Mouse (Mus musculus) forebrain, postnatal 0 days (tissue): ENCODE measurements at regions not wholly inside any gene's neighbourhood (a gene's known extent, or its start where the extent isn't known, plus 50 kb on each side); places are given as distances from the start of the nearest gene placed in this dataset.

ENCODE experiments used
- ATAC-seq: fragments of 200-750 bp; cut with Nextera tagmentation; 2 replicates; pipeline ENCODE4 v1.8.0; 2017; ENCODE audit warnings: mild to moderate bottlenecking, moderate library complexity
- DNase-seq: peaks from one replicate; pipeline ENCODE4 v3.0.0-alpha.2; 2015
- H3K27ac ChIP-seq: fragments of 300-500 bp; sonication (generic); 2 replicates; pipeline ENCODE4 v1.5.1; 2014; ENCODE audit warnings: low read depth, mild to moderate bottlenecking, antibody characterized with exemption, low read length, moderate library complexity, mixed read lengths
- H3K27me3 ChIP-seq: fragments of 300-500 bp; sonication (generic); 2 replicates; pipeline ENCODE4 v1.6.1; 2014; ENCODE audit warnings: mild to moderate bottlenecking, low read length, mixed read lengths; ENCODE audit not compliant: insufficient read depth
- H3K36me3 ChIP-seq: fragments of 300-500 bp; sonication (generic); 2 replicates; pipeline ENCODE4 v1.6.1; 2014; ENCODE audit warnings: mild to moderate bottlenecking, moderate library complexity; ENCODE audit not compliant: insufficient read depth
- H3K4me1 ChIP-seq: fragments of 300-500 bp; sonication (generic); 2 replicates; pipeline ENCODE4 v1.6.1; 2014; ENCODE audit warnings: antibody characterized with exemption; ENCODE audit not compliant: insufficient read depth
- H3K4me2 ChIP-seq: fragments of 300-500 bp; sonication (generic); 2 replicates; pipeline ENCODE4 v1.6.1; 2014; ENCODE audit warnings: low read depth, mild to moderate bottlenecking, moderate library complexity
- H3K4me3 ChIP-seq: fragments of 300-500 bp; sonication (generic); 2 replicates; pipeline ENCODE4 v1.5.1; 2014; ENCODE audit warnings: low read depth, low read length, mixed read lengths
- H3K9ac ChIP-seq: fragments of 300-500 bp; sonication (generic); 2 replicates; pipeline ENCODE4 v1.6.1; 2014; ENCODE audit warnings: mild to moderate bottlenecking
- H3K9me3 ChIP-seq: fragments of 300-500 bp; sonication (generic); 2 replicates; pipeline ENCODE4 v1.6.1; 2016; ENCODE audit warnings: low read length
- CTCF ChIP-seq: sonication (generic); IDR thresholded peaks from 2 replicates; pipeline ENCODE4 v1.5.1; 2016; ENCODE audit warnings: antibody characterized with exemption, control low read depth, low read depth
- WGBS: fragments of 180-500 bp; shearing (Covaris S2); extraction: QIAGEN DNeasy Blood & Tissue Kit; methylation state at CpG from one replicate; pipeline ENCODE4 v1.1.7; 2014; 5-methylcytosine and 5-hydroxymethylcytosine counted together

- ATAC-seq (no peak), DNase-seq (no peak)
- H3K4me2 ChIP-seq, result no peak overlapping the region
- no peak for TF ChIP-seq CTCF
- H3K36me3 ChIP-seq, result no peaks in the 10 kb centered on the region
- no peak overlapping the region for H3K4me3 ChIP-seq
- no peaks in the 10 kb centered on the region for H3K4me1 ChIP-seq
- H3K9me3 ChIP-seq, result no peaks in the 10 kb centered on the region
- H3K27ac ChIP-seq, result no peak overlapping the region
- no peak overlapping the region for H3K9ac ChIP-seq
- 70% methylated on average over 6 of the region's 6 CpGs for whole genome bisulfite sequencing
- H3K27me3 ChIP-seq, result no peaks in the 10 kb centered on the region
These were observed 118.2 kb upstream of the Teddm2 start for GRCm38 (mm10) chr1:154018241-154018640.

DNA sequence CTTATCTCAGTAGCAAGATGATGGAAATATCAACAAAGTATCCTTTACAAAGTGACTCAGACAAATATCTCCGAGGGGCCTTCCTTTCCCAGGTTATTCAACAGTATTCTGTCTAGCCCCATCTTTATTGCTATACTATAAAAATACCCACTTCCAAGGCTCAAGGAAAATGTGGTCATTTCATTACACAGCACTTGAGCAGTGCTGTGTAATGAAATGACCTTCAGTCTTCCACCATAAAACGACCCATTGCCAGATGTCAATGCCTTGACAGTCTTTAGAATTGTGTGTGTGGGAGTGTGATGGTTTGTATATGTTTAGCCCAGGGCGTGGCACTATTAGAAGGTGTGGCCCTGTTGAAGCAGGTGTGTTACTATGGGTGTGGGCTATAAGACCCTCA is 124.3 kb upstream of the Teddm2 start:
- 86% methylated on average over 3 of the region's 3 CpGs for WGBS
- H3K4me1 ChIP-seq, result no peaks in the 10 kb centered on the region

DNA sequence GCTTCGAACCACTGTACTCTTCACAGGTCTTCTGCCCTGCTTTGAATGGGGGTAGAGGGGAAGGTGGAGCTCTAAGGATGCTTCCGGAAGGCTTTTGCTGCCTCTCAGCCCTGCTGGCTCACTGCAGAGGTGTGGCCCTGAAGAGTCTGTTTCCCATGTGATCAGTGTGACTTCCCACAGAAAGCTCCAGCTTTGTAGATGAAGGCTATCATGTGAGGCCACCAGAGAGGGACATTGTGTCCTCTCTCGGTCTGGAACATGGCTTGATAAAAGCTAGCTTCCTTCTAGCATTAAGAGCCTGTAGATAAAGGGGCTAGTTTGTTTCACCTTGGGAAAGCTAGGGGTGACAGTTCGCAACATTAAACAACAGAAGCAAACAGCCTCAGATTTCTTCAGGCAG is 127.3 kb upstream of the Teddm2 start:
- H3K27ac ChIP-seq, result no peak overlapping the region
- no peak overlapping the region for H3K4me2 ChIP-seq
- no peaks in the 10 kb centered on the region for H3K27me3 ChIP-seq
- H3K9me3 ChIP-seq, result no peaks in the 10 kb centered on the region
- no peaks in the 10 kb centered on the region for H3K36me3 ChIP-seq
- ATAC-seq (no peak), DNase-seq (no peak)
- no peaks in the 10 kb centered on the region for H3K4me1 ChIP-seq
- H3K4me3 ChIP-seq, result no peak overlapping the region
- H3K9ac ChIP-seq, result no peak overlapping the region
- no peak for TF ChIP-seq CTCF
- WGBS, result 91% methylated on average over 4 of the region's 4 CpGs

More for the DNA sequence above, 124.3 kb upstream of the Teddm2 start:
- Histone ChIP-seq H3K27me3 (no peaks in the 10 kb centered on the region), H3K9ac (no peak overlapping the region), H3K9me3 (no peaks in the 10 kb centered on the region), H3K4me2 (no peak overlapping the region), H3K4me3 (no peak overlapping the region), H3K36me3 (no peaks in the 10 kb centered on the region), H3K27ac (no peak overlapping the region)
- DNase-seq, result no peak
- no peak for ATAC-seq
- TF ChIP-seq CTCF, result no peak

DNA sequence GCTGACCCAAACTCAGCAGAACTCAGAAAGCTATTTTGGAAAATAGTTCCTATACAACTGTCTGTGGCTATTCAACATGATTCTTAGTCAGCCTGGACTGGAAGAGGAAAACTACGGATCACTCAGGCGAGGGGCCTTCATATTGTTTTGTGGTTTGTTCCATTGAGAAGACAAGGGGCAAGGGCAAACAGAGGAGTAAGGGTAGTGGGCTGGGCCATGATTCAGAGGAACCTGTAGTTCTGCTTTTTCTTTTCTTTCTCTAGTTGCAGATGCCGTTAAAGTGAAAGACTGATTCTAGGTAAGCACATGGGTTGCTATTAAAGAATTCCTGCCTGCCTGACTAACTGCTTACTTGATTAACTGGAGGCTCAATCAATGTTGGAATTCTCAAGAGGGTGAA is 129.8 kb upstream of the Teddm2 start:
- H3K36me3 ChIP-seq, result no peaks in the 10 kb centered on the region
- H3K27ac ChIP-seq, result no peak overlapping the region
- DNase-seq (no peak), ATAC-seq (no peak)
- no peaks in the 10 kb centered on the region for H3K9me3 ChIP-seq
- H3K4me1 ChIP-seq, result no peaks in the 10 kb centered on the region
- H3K4me3 ChIP-seq, result no peak overlapping the region
- no peaks in the 10 kb centered on the region for H3K27me3 ChIP-seq
- WGBS, result 74% methylated on average over 3 of the region's 3 CpGs
- no peak overlapping the region for H3K4me2 ChIP-seq
- H3K9ac ChIP-seq, result no peak overlapping the region
- no peak for TF ChIP-seq CTCF

GRCm38 (mm10) chr1:154032669-154033099 is 132.7 kb upstream of the Teddm2 start:
- Histone ChIP-seq H3K4me3 (no peak overlapping the region), H3K36me3 (no peaks in the 10 kb centered on the region), H3K27ac (no peak overlapping the region), H3K9ac (no peak overlapping the region), H3K4me2 (no peak overlapping the region), H3K4me1 (no peaks in the 10 kb centered on the region), H3K27me3 (no peaks in the 10 kb centered on the region), H3K9me3 (no peaks in the 10 kb centered on the region)
- peak; percentile 61 for TF ChIP-seq CTCF
- DNase-seq (peak; percentile 56), ATAC-seq (no peak)
- 18% methylated on average over 14 of the region's 14 CpGs for WGBS

DNA sequence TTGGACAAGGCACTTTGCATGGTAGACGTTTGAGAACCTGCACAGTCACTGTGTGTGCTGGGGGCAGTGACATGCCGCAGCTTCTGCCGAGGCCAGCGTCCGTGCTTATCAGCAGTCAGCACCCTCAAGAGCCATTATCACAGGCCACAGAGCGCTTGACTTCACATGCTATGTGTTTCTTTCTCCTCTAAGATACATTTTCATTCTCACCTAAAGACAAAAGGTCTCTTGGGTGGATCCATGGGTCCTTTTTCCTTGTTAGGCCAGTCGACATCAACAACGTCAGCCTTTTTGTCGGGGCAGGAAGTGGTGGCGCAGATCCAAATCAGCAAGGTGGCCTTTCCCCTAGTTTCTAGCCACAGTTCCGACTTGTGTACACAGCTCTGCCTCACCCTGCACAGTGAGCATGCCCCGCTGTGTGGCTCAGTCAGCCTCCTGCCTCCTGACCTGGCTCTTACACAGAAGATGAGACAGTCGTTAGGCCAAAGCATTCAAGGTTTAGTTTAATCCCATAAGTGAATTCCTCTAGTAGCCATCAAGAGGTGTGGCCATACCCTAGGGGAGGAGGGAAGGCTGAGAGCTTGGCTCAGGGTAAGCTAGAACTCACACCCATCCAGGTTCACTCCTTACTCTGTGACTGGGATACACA is 134.1 kb upstream of the Teddm2 start:
- WGBS, result 69% methylated on average over 13 of the region's 13 CpGs
- H3K9me3 ChIP-seq, result no peaks in the 10 kb centered on the region
- H3K4me1 ChIP-seq, result no peaks in the 10 kb centered on the region
- H3K36me3 ChIP-seq, result no peaks in the 10 kb centered on the region
- H3K27me3 ChIP-seq, result no peaks in the 10 kb centered on the region
- H3K4me2 ChIP-seq, result no peak overlapping the region
- no peak overlapping the region for H3K4me3 ChIP-seq
- no peak overlapping the region for H3K9ac ChIP-seq
- no peak for TF ChIP-seq CTCF
- ATAC-seq (no peak), DNase-seq (no peak)
- no peak overlapping the region for H3K27ac ChIP-seq

GRCm38 (mm10) chr1:154036729-154037270 is 136.8 kb upstream of the Teddm2 start:
- no peak for ATAC-seq
- 39% methylated on average over 4 of the region's 4 CpGs for WGBS

More at GRCm38 (mm10) chr1:154036729-154037270, 136.8 kb upstream of the Teddm2 start:
- no peaks in the 10 kb centered on the region for H3K9me3 ChIP-seq
- DNase-seq, result no peak
- H3K4me3 ChIP-seq, result no peak overlapping the region
- H3K27me3 ChIP-seq, result no peaks in the 10 kb centered on the region
- no peak for TF ChIP-seq CTCF
- no peaks in the 10 kb centered on the region for H3K36me3 ChIP-seq
- H3K9ac ChIP-seq, result no peak overlapping the region
- no peak overlapping the region for H3K27ac ChIP-seq
- H3K4me1 ChIP-seq, result no peaks in the 10 kb centered on the region
- no peak overlapping the region for H3K4me2 ChIP-seq
